Mouse (Mus musculus) cerebellum, adult 2 months (tissue): ENCODE measurements at regions not wholly inside any gene's neighbourhood (a gene's known extent, or its start where the extent isn't known, plus 50 kb on each side); places are given as distances from the start of the nearest gene placed in this dataset.

Experiments used
- CTCF ChIP-seq: fragments of 200-500 bp; IDR thresholded peaks from 2 replicates; pipeline ENCODE4 v1.5.1; 2011; ENCODE audit warnings: low read depth, mild to moderate bottlenecking, control low read depth, low read length, moderate library complexity, borderline replicate concordance; ENCODE audit not compliant: insufficient read depth
- POLR2A ChIP-seq: fragments of 200-500 bp; IDR thresholded peaks from 2 replicates; pipeline ENCODE4 v1.6.1; 2011; ENCODE audit warnings: low read length, control low read depth, borderline replicate concordance; ENCODE audit not compliant: insufficient read depth

- TF ChIP-seq CTCF (no peak), POLR2A (no peak)
These were observed 253.4 kb upstream of the Amot start for GRCm38 (mm10) chrX:145758406-145758805.
